Mouse (Mus musculus) spleen, adult 2 months (tissue): ENCODE results near the gene Amfr. TPM values are rescaled to one million over a fixed set of nuclear protein-coding genes. Genes with fewer than 3 reads are reported as not detected.

Source experiments
- DNase-seq, 2 experiments: peaks; one replicate each; pipeline versions ENCODE4 v3.0.0 to v3.0.0-alpha.2; 2012 to 2021; ENCODE audit warnings: low spot score in 2 of 2, low read depth in 1 of 2
- H3K27ac ChIP-seq: fragments of 200-500 bp; 2 replicates; pipeline ENCODE4 v1.5.1; 2012; ENCODE audit warnings: low read length, inconsistent platforms; ENCODE audit not compliant: insufficient read depth
- H3K27me3 ChIP-seq: fragments of 200-500 bp; 2 replicates; pipeline ENCODE4 v1.6.1; 2012; ENCODE audit warnings: mild to moderate bottlenecking, moderate library complexity, low read length, inconsistent platforms; ENCODE audit not compliant: control insufficient read depth, insufficient read depth
- H3K36me3 ChIP-seq: fragments of 200-500 bp; 2 replicates; pipeline ENCODE4 v1.6.1; 2012; ENCODE audit warnings: mild to moderate bottlenecking, low read length, inconsistent platforms; ENCODE audit not compliant: control insufficient read depth, insufficient read depth
- H3K4me1 ChIP-seq: fragments of 200-500 bp; 2 replicates; pipeline ENCODE4 v1.6.1; 2011; ENCODE audit warnings: inconsistent platforms; ENCODE audit not compliant: control insufficient read depth, insufficient read depth, insufficient read length
- H3K4me3 ChIP-seq: fragments of 200-500 bp; 2 replicates; pipeline ENCODE4 v1.5.1; 2011; ENCODE audit warnings: mild to moderate bottlenecking, inconsistent platforms; ENCODE audit not compliant: insufficient read depth, insufficient read length; ENCODE audit errors: extremely low read depth
- CTCF ChIP-seq: fragments of 200-500 bp; IDR thresholded peaks from 2 replicates; pipeline ENCODE4 v1.5.1; 2011; ENCODE audit warnings: mild to moderate bottlenecking, inconsistent platforms; ENCODE audit not compliant: insufficient read depth, insufficient read length, insufficient replicate concordance; ENCODE audit errors: extremely low read depth
- POLR2A ChIP-seq: fragments of 200-500 bp; IDR thresholded peaks from 2 replicates; pipeline ENCODE4 v1.6.1; 2011; ENCODE audit warnings: low read depth, low read length, inconsistent platforms
- WGBS: fragments of 180-500 bp; shearing (Covaris S2); methylation state at CpG from one replicate; pipeline ENCODE4 v1.1.7; 2018; 5-methylcytosine and 5-hydroxymethylcytosine counted together
- polyA plus RNA-seq: library from polyadenylated mRNA; depleted of rRNA; stranded (reverse); fragments of >200 nt; gene quantifications from 2 replicates; pipeline ENCODE4 v1.2.3, GENCODE M21; 2012

Amfr gene
- polyA plus RNA-seq, 1 experiment, result 76.9 TPM

- no peak for DNase-seq
- no peaks in the 10 kb centered on the region for H3K36me3 ChIP-seq
- 78% methylated on average over 2 of the region's 2 CpGs for WGBS
- H3K27ac ChIP-seq, result no peak overlapping the region
- no peak overlapping the region for H3K4me3 ChIP-seq
- H3K4me1 ChIP-seq, result peaks cover 11% of the 10 kb centered on the region
- no peaks in the 10 kb centered on the region for H3K27me3 ChIP-seq
- TF ChIP-seq POLR2A (no peak), CTCF (no peak)
These were observed 2.4 kb downstream of the Amfr start for GRCm38 (mm10) chr8:94010101-94010705.

DNA sequence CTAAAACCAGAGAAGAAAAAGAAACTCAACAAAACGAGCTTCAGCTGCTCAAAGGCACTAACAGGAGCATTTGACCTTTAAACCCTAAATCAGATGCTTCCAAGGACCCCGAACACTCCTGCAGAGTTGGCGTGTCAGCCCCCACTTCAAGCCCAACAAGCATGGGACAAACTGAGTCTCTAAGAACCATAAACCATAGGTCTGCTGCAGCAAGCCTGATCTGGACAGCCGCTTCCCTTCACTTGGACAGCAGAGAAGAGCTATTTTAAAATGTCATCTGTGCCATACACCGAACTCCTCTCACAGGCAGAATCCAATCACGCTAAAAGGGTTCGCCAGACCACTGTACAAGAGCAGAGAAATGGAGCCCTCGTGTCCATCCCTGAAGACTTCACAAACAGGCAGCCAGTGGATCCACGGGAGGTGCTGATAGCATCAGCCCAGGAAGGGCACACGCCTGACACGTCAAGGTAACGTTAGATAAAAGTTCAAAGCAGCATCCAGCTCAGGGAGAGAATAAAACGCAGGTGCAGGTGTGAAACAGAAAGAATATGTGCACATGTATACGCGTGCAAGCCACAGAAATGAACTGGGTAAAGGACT is 3.3 kb downstream of the Amfr start:
- no peak for TF ChIP-seq POLR2A
- TF ChIP-seq CTCF, result no peak
- Histone ChIP-seq H3K27me3 (no peaks in the 10 kb centered on the region), H3K4me1 (peaks cover 11% of the 10 kb centered on the region), H3K36me3 (no peaks in the 10 kb centered on the region; the same call in 1 of the 2 replicates), H3K4me3 (no peak overlapping the region), H3K27ac (no peak overlapping the region)
- DNase-seq, result no peak
- 73% methylated on average over 15 of the region's 15 CpGs for WGBS

- Histone ChIP-seq H3K4me1 (no peaks in the 10 kb centered on the region; the same call in 1 of the 2 replicates), H3K27ac (no peak overlapping the region), H3K4me3 (no peak overlapping the region), H3K36me3 (peaks cover 19% of the 10 kb centered on the region), H3K27me3 (no peaks in the 10 kb centered on the region)
- WGBS, result 95% methylated on average over 9 of the region's 9 CpGs
- no peak for TF ChIP-seq POLR2A
- TF ChIP-seq CTCF, result no peak
- no peak for DNase-seq
These were observed 8.5 kb downstream of the Amfr start for GRCm38 (mm10) chr8:94004139-94004538.

GRCm38 (mm10) chr8:93998961-93999360 is 13.7 kb downstream of the Amfr start:
- H3K36me3 ChIP-seq, result peaks cover 22% of the 10 kb centered on the region
- 98% methylated on average over 2 of the region's 2 CpGs for WGBS
- H3K4me3 ChIP-seq, result no peak overlapping the region
- no peak for TF ChIP-seq CTCF
- TF ChIP-seq POLR2A, result no peak
- no peak overlapping the region for H3K27ac ChIP-seq
- no peaks in the 10 kb centered on the region for H3K4me1 ChIP-seq
- no peaks in the 10 kb centered on the region for H3K27me3 ChIP-seq
- DNase-seq, result no peak

DNA sequence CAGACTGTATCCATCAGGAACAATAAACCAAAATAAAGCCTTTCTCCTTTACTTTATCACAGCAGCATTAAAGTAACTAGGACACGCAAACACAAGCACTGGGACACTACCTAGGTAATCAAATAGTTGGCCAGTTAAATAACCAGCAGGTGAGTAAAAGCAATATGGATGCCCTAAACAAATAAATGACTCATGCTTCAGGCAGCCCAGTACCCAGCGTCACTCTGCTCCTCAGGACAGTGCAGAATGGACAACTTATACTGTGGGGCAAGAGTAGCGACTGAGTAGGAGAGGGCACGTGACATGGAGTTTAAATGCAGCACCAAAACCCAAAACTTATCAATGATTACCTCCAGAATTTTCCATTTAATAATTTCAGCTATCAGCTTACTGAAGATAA is 22.9 kb downstream of the Amfr start:
- Histone ChIP-seq H3K4me3 (no peak overlapping the region), H3K36me3 (peaks cover 18% of the 10 kb centered on the region), H3K27ac (no peak overlapping the region), H3K4me1 (no peaks in the 10 kb centered on the region), H3K27me3 (no peaks in the 10 kb centered on the region)
- 96% methylated on average over 4 of the region's 4 CpGs for whole genome bisulfite sequencing
- DNase-seq, result no peak
- TF ChIP-seq POLR2A (no peak), CTCF (no peak)

DNA sequence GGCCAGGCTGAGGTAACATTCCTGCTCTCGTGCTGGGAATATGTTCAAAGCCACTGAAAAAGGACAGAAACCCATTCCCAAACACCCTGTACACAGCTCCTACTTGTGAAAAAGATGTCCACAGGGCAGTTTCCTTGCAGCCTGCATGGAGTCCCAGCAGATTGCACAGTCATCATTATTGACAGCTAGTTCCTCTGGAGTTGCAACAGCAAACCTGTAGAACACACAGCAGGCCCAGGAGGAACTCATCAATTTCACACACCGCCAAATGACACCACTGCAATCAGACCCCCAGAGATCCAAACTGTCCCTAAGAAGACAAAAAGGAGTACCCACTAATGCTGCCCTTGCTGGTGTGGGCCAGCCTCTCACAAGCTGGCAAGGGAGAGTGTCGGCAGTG is 27.9 kb downstream of the Amfr start:
- Histone ChIP-seq H3K27ac (no peak overlapping the region), H3K4me3 (no peak overlapping the region), H3K36me3 (peaks cover 46% of the 10 kb centered on the region), H3K27me3 (no peaks in the 10 kb centered on the region), H3K4me1 (no peaks in the 10 kb centered on the region)
- WGBS, result 94% methylated on average over 3 of the region's 3 CpGs
- TF ChIP-seq POLR2A (no peak), CTCF (no peak)
- DNase-seq, result no peak

GRCm38 (mm10) chr8:93983827-93984226 is 28.8 kb downstream of the Amfr start:
- Histone ChIP-seq H3K27me3 (no peaks in the 10 kb centered on the region), H3K4me1 (no peaks in the 10 kb centered on the region), H3K4me3 (no peak overlapping the region), H3K27ac (no peak overlapping the region), H3K36me3 (peaks cover 49% of the 10 kb centered on the region)
- TF ChIP-seq POLR2A (no peak), CTCF (no peak)
- no peak for DNase-seq
- 93% methylated on average over 3 of the region's 3 CpGs for WGBS
